Mouse (Mus musculus): Measurements from ENCODE around the gene Mgat4b.

Mgat4b gene

DNA sequence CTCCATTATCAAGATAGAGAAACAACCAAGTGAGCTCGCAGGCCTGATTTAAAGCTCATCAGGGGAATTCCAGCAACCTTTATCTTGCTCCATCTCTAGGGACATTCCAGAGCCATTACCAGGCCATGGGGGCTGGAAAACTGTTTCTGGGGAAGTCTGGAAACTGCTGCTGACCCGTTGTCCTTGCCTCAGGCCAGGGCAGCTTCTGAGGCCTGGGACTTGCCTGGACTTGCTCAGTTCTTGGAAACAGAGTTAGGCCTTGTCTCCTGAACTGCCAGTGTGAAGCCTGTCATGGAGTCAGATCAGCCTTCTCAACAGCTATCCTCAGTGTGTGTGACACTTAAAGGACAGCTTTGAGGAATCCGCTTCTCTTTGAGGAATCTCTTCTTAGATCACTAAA lies 41.5 kb downstream of the Mgat4b start:
- peak; percentile 57 for DNase-seq (ENCODE audit: low read depth, low spot score)

DNA sequence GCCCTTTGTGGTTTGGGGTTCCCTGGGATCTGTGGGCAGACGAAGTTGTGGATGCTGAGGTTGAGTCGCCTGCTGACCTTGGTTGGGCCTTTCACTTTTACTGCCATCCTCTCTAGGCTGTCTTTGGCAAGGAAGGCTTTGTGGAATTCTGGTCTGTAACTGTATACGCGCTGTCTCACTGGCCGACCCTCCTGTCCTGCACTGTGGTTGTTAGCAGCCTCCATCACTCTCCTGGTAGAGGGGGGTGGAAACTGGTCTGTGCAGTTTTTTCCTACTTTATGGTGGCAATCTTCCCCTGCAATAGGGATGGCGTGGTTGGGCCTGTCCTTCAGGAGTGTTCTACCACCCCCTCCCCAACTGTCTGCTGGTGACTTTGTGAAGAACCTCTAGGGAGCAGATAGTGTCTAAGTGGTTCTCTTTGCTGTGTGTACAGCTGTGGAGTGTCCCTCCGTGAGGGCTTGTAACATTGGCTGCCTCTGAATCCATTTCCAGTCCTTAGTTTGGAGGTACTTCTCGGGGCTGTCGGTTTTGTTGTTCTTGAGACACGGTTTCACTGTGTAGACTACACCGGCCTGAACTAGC lies 42.1 kb downstream of the Mgat4b start:
- no peak for DNase-seq (ENCODE audit: low read depth, low spot score)

DNA sequence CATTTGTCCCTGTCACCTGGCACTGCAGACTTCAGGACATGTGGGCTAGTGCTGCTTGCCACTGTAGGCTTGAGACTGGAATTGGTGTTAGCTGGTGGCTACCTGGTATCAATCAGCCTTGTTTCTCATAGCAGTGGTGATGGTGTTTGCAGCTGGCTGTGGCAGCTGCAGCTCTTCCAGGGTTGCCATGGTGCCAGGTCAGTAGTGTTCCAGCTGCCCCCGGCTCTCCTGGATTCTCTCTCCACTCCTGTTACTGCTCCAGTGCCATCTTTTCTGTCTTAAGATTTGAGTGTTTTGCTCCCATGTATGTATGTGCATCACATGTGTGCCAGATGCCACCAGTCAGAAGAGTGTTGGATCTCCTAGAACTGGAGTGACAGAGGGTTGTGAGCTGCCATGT lies 42.7 kb downstream of the Mgat4b start:
- DNase-seq (ENCODE audit: low read depth, low spot score), result peak; percentile 23

DNA sequence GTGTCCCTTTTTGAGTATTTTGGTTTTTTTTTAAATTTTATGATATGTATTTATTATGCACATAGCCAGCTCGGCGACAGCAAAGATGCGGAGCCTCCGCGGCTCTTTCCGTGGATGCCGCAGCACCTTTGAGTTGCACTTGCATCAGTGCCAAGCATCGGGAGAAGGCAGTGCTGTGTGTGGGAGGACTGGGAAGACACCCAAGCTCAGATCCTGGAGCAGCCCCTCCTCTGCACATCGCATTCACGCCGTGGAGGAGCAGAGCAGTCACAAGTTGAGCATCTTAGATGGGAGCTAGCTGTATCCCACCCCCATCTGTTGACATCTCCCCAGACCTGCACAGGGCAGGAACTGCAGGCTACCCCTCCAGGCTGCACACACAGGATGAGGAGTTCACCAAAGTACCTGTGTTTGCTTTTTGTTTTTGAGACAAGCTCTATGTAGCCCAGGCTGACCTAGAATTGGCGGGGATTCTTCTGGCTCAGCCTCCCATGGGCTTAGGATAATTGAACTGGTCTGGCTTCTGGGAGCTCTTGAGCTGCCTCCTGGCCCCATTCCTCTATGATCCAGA lies 43.4 kb downstream of the Mgat4b start:
- no peak for DNase-seq (ENCODE audit: low read depth, low spot score)

DNA sequence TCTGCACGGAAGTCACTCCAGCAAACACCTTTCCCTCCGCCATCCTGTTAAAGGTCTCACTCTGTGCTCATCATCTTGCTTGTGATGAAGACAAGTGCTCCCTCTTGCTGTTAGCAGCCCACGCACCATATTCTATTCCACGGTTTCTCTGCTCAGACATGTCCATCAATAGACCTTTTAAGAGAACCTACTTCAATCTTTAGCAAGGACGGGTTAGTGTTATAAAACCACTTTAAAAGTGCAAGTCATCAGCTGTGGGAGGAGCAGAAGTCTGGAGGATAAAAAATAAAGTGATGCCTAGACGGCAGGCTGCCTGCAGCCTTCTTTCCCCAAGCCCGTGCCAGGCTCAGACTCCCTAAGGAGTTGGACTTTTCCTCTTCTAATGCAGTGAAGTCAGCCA lies 45.9 kb downstream of the Mgat4b start:
- DNase-seq (ENCODE audit: low read depth, low spot score), result no peak

DNA sequence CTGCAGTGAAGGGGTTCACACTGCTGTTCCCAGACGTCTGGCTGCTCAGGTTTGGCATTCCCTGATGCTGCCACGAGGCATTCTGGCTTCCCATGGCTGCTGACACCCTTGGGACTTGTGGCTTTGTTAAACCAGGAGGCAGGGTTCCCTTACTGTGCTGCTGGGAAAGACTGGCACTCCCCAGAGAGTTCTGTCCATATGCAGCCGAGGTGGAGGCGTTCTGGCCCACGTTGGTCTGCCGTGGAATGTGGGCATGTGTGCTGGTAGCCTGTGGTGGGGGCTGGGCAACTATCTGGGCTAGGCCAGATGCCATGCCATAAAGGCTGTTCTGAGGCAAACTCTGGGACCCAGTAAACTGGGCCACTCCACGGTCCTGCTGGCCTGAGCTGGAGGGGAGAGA lies 47.6 kb downstream of the Mgat4b start:
- no peak for DNase-seq (ENCODE audit: low read depth, low spot score)

DNA sequence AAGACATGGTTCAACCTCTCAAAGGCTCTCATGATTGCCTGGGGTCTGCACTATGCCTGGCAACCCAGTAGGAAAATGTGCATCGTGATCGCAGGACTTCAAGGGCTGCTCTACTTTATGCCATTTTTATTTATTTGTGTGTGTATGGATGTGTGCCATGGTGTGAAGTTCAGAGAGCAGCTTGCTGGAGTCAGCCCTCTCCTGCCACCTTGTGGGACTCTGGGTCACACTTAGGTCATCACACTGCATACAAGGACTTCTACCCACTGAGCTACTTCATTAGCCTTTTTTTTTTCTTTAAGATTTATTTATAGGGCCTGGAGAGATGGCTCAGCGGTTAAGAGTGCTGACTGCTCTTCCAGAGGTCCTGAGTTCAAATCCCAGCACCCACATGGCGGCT lies 51.3 kb downstream of the Mgat4b start:
- DNase-seq (ENCODE audit: low read depth, low spot score), result no peak

DNA sequence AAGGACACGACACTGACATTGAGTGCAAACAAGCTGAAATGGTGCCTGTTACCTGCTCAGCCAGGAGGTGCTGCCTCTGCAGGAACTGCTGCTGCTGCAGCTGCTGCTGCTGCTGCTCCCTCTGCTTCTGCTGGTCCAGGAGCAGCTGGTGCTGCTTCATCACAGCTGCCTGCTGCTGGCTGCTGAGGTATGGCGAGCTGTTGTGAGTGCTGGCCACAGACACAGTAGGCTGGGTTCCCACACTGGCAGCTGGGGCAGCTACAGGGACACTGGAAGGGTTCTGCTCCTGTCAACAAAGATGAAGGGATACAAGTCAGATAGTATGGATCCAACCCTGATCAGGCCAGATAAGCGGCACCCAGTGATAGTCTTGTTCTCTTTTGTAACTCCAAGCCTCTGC lies 52.5 kb downstream of the Mgat4b start:
- DNase-seq (ENCODE audit: low read depth, low spot score), result no peak

DNA sequence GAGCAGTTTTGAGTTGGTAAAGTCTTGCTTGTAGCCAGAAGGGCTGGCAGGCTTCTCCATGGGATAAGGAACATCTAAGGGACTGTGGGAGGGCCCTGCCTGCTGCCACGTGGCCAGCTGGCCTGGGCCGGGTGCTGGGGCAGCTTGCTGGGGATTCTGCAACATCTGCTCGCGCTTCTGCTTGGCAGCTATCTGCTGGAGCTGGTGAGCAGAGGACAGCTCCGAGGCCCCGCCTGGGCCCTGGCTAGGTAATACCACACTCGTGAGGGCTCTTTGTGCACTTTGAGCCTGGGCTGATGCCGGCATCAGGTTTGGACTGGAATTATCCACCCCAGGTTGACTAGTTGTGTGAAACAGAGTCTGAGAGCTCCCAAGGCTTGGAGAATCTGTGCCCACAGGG lies 55.2 kb downstream of the Mgat4b start:
- DNase-seq (ENCODE audit: low read depth, low spot score), result no peak

DNA sequence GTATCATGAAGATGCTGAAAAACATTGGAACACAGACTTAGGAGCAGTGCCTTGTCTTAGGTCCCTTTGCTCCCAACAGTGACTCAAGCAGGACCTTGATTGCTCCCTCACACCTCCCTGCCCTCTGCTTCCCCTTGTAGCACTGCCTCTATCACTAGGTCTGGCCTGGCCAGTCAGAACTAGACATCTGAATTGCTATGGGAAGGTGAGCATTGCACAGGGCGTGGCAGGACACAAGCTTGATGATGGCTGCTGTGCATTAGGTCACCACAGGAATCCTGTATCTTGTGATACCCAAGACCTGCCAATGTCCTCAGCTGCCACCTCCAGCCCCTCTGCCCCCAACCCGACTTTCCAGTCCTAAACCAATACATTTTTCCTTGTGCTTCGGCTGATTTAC lies 56.3 kb downstream of the Mgat4b start:
- DNase-seq (ENCODE audit: low read depth, low spot score), result no peak

DNA sequence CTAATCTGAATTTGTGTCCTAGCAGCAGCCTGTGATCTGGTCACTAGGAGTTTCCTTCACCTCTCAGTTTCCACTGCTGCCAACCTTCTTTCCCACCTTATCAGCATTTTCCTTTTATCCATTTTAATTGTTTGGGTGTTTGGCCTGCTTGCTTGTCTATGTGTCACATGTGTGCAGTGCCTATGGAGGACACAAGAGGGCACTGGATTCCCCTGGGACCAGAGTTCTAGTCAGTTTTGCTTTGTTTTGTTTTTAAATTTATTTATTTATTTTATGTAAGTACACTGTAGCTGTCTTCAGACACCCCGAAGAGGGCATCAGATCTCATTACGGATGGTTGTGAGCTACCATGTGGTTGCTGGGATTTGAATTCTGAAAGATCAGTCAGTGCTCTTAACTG lies 58.5 kb downstream of the Mgat4b start:
- no peak for DNase-seq (ENCODE audit: low read depth, low spot score)

DNA sequence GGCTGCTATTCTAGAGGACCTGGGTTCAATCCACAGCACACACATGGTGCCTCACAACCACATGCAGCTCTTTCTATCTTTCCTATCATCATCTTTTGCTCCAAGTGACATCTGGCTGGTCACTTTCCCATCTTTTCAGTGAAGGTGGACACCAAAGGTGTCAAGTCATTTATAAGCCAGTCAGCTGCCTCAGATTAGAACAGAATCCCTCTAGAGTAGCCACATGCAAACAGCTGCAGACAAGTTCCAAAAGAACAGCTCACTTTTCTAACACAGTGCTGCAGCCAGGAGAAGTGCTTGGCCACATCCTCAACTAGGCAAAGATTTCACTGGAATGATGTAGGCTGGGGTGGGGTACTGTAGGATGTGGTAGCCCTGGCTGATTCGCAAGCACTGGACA lies 59.2 kb downstream of the Mgat4b start:
- DNase-seq (ENCODE audit: low read depth, low spot score), result no peak

DNA sequence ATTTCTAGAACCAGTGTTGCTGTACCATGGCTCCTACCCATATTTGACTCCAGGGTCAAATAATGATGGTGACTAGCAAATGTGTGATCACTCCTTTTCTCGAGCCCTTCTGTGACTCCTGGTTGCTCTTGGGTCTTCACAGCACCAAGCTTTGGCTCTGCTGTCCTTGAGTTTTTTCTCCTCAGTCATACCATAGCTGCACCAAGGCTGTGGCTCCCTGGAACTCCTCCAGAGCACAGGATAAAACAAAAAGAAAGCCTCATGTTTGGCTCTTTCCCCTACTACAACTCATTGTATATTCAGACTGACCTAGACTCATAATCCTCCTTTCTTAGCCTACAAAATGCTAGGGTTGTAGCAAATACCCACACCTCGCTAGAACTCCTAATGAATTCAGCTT lies 62.1 kb downstream of the Mgat4b start:
- no peak for DNase-seq (ENCODE audit: low read depth, low spot score)

DNA sequence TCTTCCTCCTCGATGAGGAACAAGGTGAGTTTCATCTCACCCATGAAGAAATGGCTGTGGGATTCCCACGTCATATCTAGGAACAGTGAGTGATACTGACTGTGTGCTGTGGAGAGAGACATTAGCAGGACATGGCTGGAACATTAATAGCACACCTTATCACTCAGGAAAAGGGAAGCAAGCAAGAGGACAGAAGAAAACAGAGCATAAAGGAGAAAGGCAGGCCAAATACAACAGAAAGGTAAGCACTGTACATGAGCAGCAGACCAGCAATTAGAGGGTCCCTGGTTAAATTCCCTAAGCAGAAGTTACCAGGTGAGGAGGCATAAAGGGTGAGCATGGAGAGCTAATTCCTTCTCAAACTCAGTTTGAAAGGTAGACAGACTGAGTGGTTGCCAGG lies 64.4 kb downstream of the Mgat4b start:
- no peak for DNase-seq (ENCODE audit: low read depth, low spot score)

DNA sequence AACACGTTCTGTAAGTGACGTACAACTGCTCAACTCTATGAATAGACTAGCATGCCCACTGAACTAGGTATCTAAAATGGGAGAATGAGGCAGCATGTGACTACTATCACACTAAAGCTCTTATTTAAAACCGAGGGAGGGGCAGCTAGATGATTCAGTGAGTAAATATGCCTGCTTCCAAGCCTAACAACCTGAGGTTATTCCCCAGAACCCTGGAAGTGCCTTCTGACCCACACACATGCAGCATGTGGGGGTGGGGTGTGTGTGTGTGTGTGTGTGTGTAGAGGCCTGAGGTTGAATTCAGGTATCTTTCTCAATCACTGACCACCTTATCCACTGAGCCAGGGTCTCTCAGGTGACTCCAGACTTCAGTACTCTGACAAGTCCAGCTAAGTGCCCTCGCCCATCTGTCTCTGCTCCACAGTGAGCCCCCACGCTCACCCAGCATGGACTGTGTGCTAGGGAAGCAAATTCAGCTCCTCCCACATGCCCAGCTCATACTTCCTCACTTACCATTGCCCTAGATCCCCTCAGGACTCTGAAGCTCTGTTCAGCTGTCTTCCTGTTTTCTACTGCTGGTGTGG lies 65.0 kb downstream of the Mgat4b start:
- DNase-seq (ENCODE audit: low read depth, low spot score), result no peak

DNA sequence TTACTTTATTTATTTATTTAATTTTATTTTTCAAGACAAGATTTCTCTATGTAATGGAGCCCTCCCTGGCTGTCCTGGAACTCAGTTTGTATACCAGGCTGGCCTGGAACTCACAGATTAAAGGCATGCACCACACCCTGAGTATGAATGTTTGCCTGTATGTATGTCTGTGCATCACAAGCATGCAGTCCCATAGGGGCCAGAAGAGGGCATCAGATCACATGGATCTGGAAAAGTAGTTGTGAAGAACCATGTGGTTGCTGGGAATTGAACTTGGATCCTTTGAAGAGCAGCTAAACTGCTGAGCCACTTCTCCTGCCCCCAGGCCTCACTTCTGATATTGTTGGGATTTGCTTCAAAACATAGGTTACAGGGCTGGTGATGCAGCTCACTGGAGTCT lies 66.3 kb downstream of the Mgat4b start:
- DNase-seq (ENCODE audit: low read depth, low spot score), result no peak

DNA sequence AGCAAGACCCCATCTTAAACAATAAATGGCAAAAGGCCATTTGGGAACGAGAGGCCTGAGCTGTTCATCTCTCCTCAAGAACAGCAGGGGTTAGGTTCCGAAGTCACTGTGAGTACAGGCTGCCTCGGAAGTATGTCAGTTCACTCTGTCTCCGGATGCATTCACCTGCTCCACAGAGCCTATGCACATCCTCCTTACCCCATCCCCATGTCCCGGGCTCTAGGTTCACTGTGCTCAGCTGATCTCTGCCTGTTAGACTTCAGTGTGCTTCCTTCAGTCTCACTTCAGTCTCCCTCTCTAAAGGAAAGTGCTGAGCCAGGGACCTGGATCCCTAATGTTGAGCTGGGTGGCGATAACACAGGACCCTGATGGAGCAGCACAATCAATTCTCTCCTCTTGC lies 67.0 kb downstream of the Mgat4b start:
- DNase-seq (ENCODE audit: low read depth, low spot score), result no peak

DNA sequence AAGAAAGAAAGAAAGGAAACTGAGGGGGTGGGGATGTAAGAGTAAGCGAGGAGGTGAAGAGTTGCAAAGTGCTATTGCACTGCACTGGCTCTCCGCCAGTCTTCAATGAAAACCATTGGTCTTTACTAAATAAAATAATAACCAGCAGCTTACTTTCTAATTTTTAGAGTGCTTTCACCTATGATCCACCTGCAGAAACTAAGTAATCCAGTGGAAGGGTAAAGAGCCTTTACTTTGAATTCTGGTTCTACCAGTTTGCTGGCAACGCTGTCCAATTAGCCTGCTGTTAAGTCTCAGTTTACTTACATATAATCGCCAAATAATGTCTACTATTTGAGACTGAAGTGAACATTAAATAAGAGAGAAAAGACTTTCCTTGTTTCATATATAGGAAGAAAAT lies 68.3 kb downstream of the Mgat4b start:
- DNase-seq (ENCODE audit: low read depth, low spot score), result no peak

DNA sequence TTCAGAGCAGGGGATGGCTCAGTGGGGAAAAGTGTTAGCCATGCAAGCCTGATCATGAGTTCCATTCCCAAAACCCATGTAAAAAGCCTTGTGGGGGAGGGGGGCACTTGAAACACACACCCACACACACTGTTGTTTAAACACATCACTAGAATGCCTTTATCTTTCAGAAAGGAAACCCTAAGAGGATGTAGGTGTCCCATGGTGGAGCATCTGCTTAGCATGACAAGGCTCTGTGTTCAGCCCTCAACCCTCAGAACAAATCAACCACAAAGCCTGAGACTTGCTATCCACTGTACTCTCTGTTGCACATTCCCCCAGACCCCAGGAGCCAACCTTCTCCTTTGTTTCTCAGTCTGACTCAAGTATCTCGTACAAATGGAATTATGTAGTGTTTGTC lies 69.4 kb downstream of the Mgat4b start:
- no peak for DNase-seq (ENCODE audit: low read depth, low spot score)
